Mouse (Mus musculus) spleen, adult 2 months (tissue): ENCODE results near the gene Atp2c2.

Source experiments
- CTCF ChIP-seq: fragments of 200-500 bp; IDR thresholded peaks from 2 replicates; pipeline ENCODE4 v1.5.1; 2011; ENCODE audit warnings: mild to moderate bottlenecking, inconsistent platforms; ENCODE audit not compliant: insufficient read depth, insufficient read length, insufficient replicate concordance; ENCODE audit errors: extremely low read depth
- POLR2A ChIP-seq: fragments of 200-500 bp; IDR thresholded peaks from 2 replicates; pipeline ENCODE4 v1.6.1; 2011; ENCODE audit warnings: low read depth, low read length, inconsistent platforms

- TF ChIP-seq POLR2A (no peak), CTCF (no peak)
Observed at GRCm38 (mm10) chr8:119794689-119795088, 94.9 kb downstream of the Atp2c2 start.
